Mouse (Mus musculus): ENCODE measurements around the gene Kcnn1. TPM values are rescaled to one million over a fixed set of nuclear protein-coding genes. Genes with fewer than 3 reads are reported as not detected.

Gene Kcnn1
- polyA plus RNA-seq, 1 experiment from 2014 or later, result 2.0 TPM

GRCm38 (mm10) chr8:70810962-70811680 is 51.9 kb downstream of the Kcnn1 start:
- WGBS, result 70% methylated on average over 20 of the region's 20 CpGs
- H3K9ac ChIP-seq, result no peak overlapping the region

GRCm38 (mm10) chr8:70808955-70809701 is 53.9 kb downstream of the Kcnn1 start:
- 78% methylated on average over 8 of the region's 8 CpGs for WGBS
- H3K27ac ChIP-seq, result no peak overlapping the region
- no peak overlapping the region for H3K9ac ChIP-seq
- H3K9me3 ChIP-seq, result no peaks in the 10 kb centered on the region
- no peaks in the 10 kb centered on the region for H3K36me3 ChIP-seq
- no peak overlapping the region for H3K4me3 ChIP-seq (replicated peaks)
- H3K4me2 ChIP-seq (replicated peaks), result no peak overlapping the region
- ATAC-seq, result no peak
- H3K27me3 ChIP-seq (replicated peaks), result peaks cover 3% of the 10 kb centered on the region; the same call in 1 of the 2 replicates
- peaks cover 5% of the 10 kb centered on the region; the same call in 1 of the 2 replicates for H3K4me1 ChIP-seq (replicated peaks)

More at GRCm38 (mm10) chr8:70810962-70811680, 51.9 kb downstream of the Kcnn1 start:
- Histone ChIP-seq H3K27me3 (replicated peaks) (peaks cover 3% of the 10 kb centered on the region; the same call in 1 of the 2 replicates), H3K4me1 (replicated peaks) (no peaks in the 10 kb centered on the region), H3K36me3 (no peaks in the 10 kb centered on the region), H3K27ac (no peak overlapping the region), H3K4me2 (replicated peaks) (no peak overlapping the region), H3K4me3 (replicated peaks) (no peak overlapping the region), H3K9me3 (no peaks in the 10 kb centered on the region)
- no peak for ATAC-seq

- Histone ChIP-seq H3K4me3 (replicated peaks) (no peak within 1 kb of the TSS), H3K9ac (no peak within 1 kb of the TSS), H3K4me1 (replicated peaks) (peaks cover 13% of the 10 kb centered on the region), H3K27me3 (replicated peaks) (peaks cover 10% of the 10 kb centered on the region), H3K27ac (no peak within 1 kb of the TSS), H3K9me3 (no peaks in the 10 kb centered on the region), H3K36me3 (no peaks in the 10 kb centered on the region), H3K4me2 (replicated peaks) (no peak within 1 kb of the TSS)
- ATAC-seq, result no peak
- 63% methylated on average over 5 of the region's 5 CpGs for WGBS
These were observed 54.8 kb downstream of the Kcnn1 start, which contains the start of gene Il12rb1 for GRCm38 (mm10) chr8:70808239-70808638. Il12rb1 (plus strand) TSS chr8:70808449.

GRCm38 (mm10) chr8:70807304-70807703 is 55.8 kb downstream of the Kcnn1 start:
- H3K4me1 ChIP-seq (replicated peaks), result peaks cover 13% of the 10 kb centered on the region
- H3K4me2 ChIP-seq (replicated peaks), result no peak overlapping the region
- H3K36me3 ChIP-seq, result no peaks in the 10 kb centered on the region
- H3K4me3 ChIP-seq (replicated peaks), result no peak overlapping the region
- 44% methylated on average over 1 of the region's 1 CpGs for WGBS
- no peak overlapping the region for H3K9ac ChIP-seq
- no peaks in the 10 kb centered on the region for H3K9me3 ChIP-seq
- ATAC-seq, result no peak
- no peak overlapping the region for H3K27ac ChIP-seq
- peaks cover 12% of the 10 kb centered on the region for H3K27me3 ChIP-seq (replicated peaks)

GRCm38 (mm10) chr8:70806541-70806940 is 56.5 kb downstream of the Kcnn1 start:
- no peaks in the 10 kb centered on the region for H3K9me3 ChIP-seq
- peaks cover 18% of the 10 kb centered on the region for H3K27me3 ChIP-seq (replicated peaks)
- H3K4me1 ChIP-seq (replicated peaks), result peaks cover 13% of the 10 kb centered on the region
- no peaks in the 10 kb centered on the region for H3K36me3 ChIP-seq
- H3K4me3 ChIP-seq (replicated peaks), result no peak overlapping the region
- no peak overlapping the region for H3K9ac ChIP-seq
- H3K27ac ChIP-seq, result no peak overlapping the region
- no peak overlapping the region for H3K4me2 ChIP-seq (replicated peaks)
- 67% methylated on average over 4 of the region's 4 CpGs for WGBS
- ATAC-seq, result no peak

GRCm38 (mm10) chr8:70804481-70805206 is 58.4 kb downstream of the Kcnn1 start, which contains the start of gene Mast3:
Mast3 (minus strand) TSS chr8:70805054.
- no peaks in the 10 kb centered on the region for H3K9me3 ChIP-seq
- no peaks in the 10 kb centered on the region for H3K36me3 ChIP-seq
- peak within 1 kb of the TSS; percentile 96 for H3K4me2 ChIP-seq (replicated peaks)
- peaks cover 19% of the 10 kb centered on the region for H3K27me3 ChIP-seq (replicated peaks)
- H3K4me3 ChIP-seq (replicated peaks), result peak within 1 kb of the TSS; percentile 55
- H3K9ac ChIP-seq, result peak within 1 kb of the TSS; percentile 45
- no peak within 1 kb of the TSS for H3K27ac ChIP-seq
- under 1% methylated on average over 45 of the region's 45 CpGs for WGBS
- H3K4me1 ChIP-seq (replicated peaks), result peaks cover 13% of the 10 kb centered on the region
- peak; percentile 92 for ATAC-seq

- H3K4me2 ChIP-seq (replicated peaks), result peak overlapping the region; percentile 96
- no peaks in the 10 kb centered on the region for H3K9me3 ChIP-seq
- H3K27ac ChIP-seq, result no peak overlapping the region
- peak overlapping the region; percentile 45 for H3K9ac ChIP-seq
- peaks cover 13% of the 10 kb centered on the region for H3K4me1 ChIP-seq (replicated peaks)
- 2% methylated on average over 47 of the region's 47 CpGs for WGBS
- peak; percentile 20; the same call in 1 of the 2 replicates for ATAC-seq
- peaks cover 26% of the 10 kb centered on the region for H3K27me3 ChIP-seq (replicated peaks)
- no peaks in the 10 kb centered on the region for H3K36me3 ChIP-seq
- peak overlapping the region; percentile 55 for H3K4me3 ChIP-seq (replicated peaks)
These were observed 59.1 kb downstream of the Kcnn1 start for GRCm38 (mm10) chr8:70803761-70804480.

GRCm38 (mm10) chr8:70802786-70803510 is 60.1 kb downstream of the Kcnn1 start:
- H3K36me3 ChIP-seq, result no peaks in the 10 kb centered on the region
- H3K4me3 ChIP-seq (replicated peaks), result no peak overlapping the region
- H3K4me2 ChIP-seq (replicated peaks), result peak overlapping the region; percentile 96; the same call in 1 of the 2 replicates
- H3K27ac ChIP-seq, result no peak overlapping the region
- 66% methylated on average over 11 of the region's 11 CpGs for WGBS
- H3K9me3 ChIP-seq, result no peaks in the 10 kb centered on the region
- no peak for ATAC-seq
- H3K27me3 ChIP-seq (replicated peaks), result peaks cover 32% of the 10 kb centered on the region
- peaks cover 17% of the 10 kb centered on the region for H3K4me1 ChIP-seq (replicated peaks)
- H3K9ac ChIP-seq, result no peak overlapping the region

GRCm38 (mm10) chr8:70801830-70802229 is 61.2 kb downstream of the Kcnn1 start:
- Histone ChIP-seq H3K4me3 (replicated peaks) (no peak overlapping the region), H3K27me3 (replicated peaks) (peaks cover 32% of the 10 kb centered on the region), H3K4me2 (replicated peaks) (no peak overlapping the region), H3K36me3 (no peaks in the 10 kb centered on the region), H3K4me1 (replicated peaks) (peaks cover 22% of the 10 kb centered on the region), H3K9me3 (no peaks in the 10 kb centered on the region), H3K9ac (no peak overlapping the region), H3K27ac (no peak overlapping the region)
- no peak for ATAC-seq
- 88% methylated on average over 1 of the region's 1 CpGs for WGBS

- 28% methylated on average over 15 of the region's 15 CpGs for WGBS
- peaks cover 27% of the 10 kb centered on the region for H3K4me1 ChIP-seq (replicated peaks)
- H3K27ac ChIP-seq, result no peak overlapping the region
- H3K36me3 ChIP-seq, result no peaks in the 10 kb centered on the region
- H3K9ac ChIP-seq, result no peak overlapping the region
- no peak overlapping the region for H3K4me2 ChIP-seq (replicated peaks)
- H3K27me3 ChIP-seq (replicated peaks), result peaks cover 32% of the 10 kb centered on the region
- no peak overlapping the region for H3K4me3 ChIP-seq (replicated peaks)
- no peak for ATAC-seq
- H3K9me3 ChIP-seq, result no peaks in the 10 kb centered on the region
These were observed 61.9 kb downstream of the Kcnn1 start for GRCm38 (mm10) chr8:70801156-70801555.

GRCm38 (mm10) chr8:70800648-70801047 is 62.4 kb downstream of the Kcnn1 start:
- no peak overlapping the region for H3K4me3 ChIP-seq (replicated peaks)
- WGBS, result 61% methylated on average over 10 of the region's 10 CpGs
- no peak overlapping the region for H3K27ac ChIP-seq
- H3K27me3 ChIP-seq (replicated peaks), result peaks cover 32% of the 10 kb centered on the region
- no peak overlapping the region for H3K4me2 ChIP-seq (replicated peaks)
- H3K4me1 ChIP-seq (replicated peaks), result peaks cover 30% of the 10 kb centered on the region
- ATAC-seq, result no peak
- H3K9me3 ChIP-seq, result no peaks in the 10 kb centered on the region
- no peak overlapping the region for H3K9ac ChIP-seq
- H3K36me3 ChIP-seq, result no peaks in the 10 kb centered on the region
